Mouse (Mus musculus): ENCODE data around the gene Polr2e. TPM values are rescaled to one million over a fixed set of nuclear protein-coding genes. Genes with fewer than 3 reads are reported as not detected.

The Polr2e gene
- total RNA-seq, 2 experiments from 2014 or later = 68.6 to 73.5 TPM

DNA sequence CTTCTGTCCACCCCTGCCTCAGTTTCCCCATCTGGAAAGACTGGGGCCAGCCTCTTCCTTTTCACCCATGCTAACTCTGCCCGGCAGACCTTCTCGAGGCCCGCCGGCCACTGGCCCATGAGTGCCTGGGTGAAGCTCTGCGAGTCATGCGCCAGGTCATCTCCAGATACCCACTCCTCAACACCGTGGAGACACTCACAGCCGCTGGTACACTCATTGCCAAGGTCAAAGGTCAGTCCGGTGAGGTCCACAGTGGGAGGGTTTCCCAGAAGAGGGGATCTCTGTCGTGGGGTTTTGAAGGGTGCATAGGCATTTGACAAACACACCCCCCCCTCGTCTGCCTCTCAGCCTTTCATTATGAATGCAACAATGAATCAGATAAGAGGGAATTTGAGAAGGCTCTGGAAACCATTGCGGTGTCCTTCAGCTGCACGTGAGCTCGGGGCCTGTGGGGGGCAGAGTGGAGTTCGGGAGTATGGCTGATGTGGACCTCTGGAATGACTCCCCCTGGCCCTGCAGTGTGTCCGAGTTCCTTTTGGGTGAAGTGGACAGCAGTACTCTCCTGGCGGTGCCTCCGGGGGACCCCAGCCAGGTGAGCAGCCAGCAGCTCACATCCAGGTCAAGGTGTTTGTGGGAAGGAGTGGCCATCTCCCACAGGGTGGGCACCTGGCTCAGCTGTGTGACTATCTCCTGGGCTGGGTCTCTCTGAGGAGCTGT, 18.8 kb downstream of the Polr2e start:
- DNase-seq = no peak
- intact Hi-C loops (cut with DNase I) = no loop called here

GRCm38 (mm10) chr10:80020191-80020590, 19.4 kb downstream of the Polr2e start:
- intact Hi-C loops (cut with DNase I) = no loop called here
- DNase-seq = no peak

- DNase-seq = peak in 1 of 2 experiments; percentile 39
- intact Hi-C loops (cut with DNase I) = no loop called here
Observed at GRCm38 (mm10) chr10:80019471-80020131, 20.0 kb downstream of the Polr2e start.

DNA sequence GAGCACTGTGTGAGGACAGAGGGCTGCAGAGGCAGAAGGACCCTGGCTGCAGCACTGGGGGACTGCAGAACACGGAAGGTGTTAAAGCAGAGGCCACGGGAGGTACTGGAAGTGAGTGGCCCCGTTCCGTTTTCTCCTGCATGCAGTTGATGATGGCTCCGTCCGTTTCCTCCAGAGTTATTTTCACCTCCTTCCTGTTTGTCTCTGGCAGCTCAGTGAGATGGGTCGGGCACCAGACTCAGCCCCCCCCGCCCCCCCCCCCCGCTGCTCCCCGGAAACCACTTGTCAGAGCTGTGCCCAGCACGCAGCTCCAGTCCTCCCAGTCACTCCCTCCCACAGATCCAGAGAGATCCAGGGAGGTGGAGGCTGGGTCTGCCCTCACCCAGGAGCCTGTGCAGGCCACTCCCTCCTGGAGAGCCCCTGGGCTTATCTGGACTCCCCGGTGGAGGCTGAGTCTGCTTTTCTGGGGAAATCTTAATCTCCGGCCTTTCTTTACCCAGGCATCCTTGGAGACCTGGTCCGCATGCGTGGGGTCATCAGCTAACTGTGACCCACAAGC, 20.8 kb downstream of the Polr2e start:
- DNase-seq = peak in 1 of 2 experiments; percentile 51
- intact Hi-C loops (cut with DNase I) = no loop called here

- DNase-seq = no peak
- intact Hi-C loops (cut with DNase I) = no loop called here
Observed at GRCm38 (mm10) chr10:80017771-80018170, 21.8 kb downstream of the Polr2e start.

DNA sequence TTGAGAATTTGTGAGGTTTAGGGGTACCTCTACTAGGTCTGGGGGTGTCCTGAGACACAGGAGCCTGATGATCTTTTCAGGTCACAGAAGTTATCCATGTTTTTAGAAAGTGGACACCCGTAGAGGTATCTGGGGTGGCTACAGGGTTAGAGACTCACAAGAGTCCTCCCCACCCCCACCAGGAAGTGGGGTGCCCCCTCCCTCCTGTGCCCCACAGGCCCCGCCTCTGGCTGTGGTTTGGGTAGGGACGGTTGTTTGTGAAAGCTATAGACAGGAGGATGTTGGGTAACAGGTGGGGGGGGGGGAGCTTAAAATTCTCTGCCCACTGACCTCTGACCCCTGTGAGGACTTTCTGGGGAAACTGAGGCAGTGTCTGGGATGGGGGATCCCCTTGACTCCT, 22.2 kb downstream of the Polr2e start:
- intact Hi-C loops (cut with DNase I) = no loop called here
- peak; percentile 44 to 52 for DNase-seq

GRCm38 (mm10) chr10:80016931-80017330, 22.7 kb downstream of the Polr2e start:
- no peak for DNase-seq
- intact Hi-C loops (cut with DNase I) = no loop called here

DNA sequence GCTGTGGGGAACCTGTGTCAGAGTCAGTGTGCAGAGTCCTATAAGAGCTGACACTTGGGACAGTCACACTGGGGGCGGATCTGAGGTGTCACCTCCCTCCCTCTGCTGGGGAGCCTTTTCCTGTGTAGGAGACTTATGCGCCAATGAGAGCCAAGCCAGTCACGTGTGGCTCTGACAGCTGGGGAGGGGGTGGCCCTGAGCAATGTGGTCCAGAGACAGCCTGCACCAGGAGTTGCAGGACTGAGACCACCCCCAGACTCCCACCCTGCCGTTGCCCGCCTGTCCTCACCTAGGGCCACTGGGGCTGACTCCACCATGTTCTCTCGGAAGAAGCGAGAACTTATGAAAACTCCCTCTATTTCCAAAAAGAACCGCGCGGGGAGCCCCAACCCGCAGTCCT, 23.1 kb downstream of the Polr2e start, which contains the start of gene Arhgap45:
Gene Arhgap45, plus strand, starts transcription at position 143 of the 400 bp plus-strand sequence.
- intact Hi-C loops (cut with DNase I) = no loop called here
- DNase-seq = peak in 1 of 2 experiments; percentile 37

- intact Hi-C loops (cut with DNase I) = no loop called here
- DNase-seq = no peak
Observed at GRCm38 (mm10) chr10:80015583-80015982, 24.0 kb downstream of the Polr2e start.

DNA sequence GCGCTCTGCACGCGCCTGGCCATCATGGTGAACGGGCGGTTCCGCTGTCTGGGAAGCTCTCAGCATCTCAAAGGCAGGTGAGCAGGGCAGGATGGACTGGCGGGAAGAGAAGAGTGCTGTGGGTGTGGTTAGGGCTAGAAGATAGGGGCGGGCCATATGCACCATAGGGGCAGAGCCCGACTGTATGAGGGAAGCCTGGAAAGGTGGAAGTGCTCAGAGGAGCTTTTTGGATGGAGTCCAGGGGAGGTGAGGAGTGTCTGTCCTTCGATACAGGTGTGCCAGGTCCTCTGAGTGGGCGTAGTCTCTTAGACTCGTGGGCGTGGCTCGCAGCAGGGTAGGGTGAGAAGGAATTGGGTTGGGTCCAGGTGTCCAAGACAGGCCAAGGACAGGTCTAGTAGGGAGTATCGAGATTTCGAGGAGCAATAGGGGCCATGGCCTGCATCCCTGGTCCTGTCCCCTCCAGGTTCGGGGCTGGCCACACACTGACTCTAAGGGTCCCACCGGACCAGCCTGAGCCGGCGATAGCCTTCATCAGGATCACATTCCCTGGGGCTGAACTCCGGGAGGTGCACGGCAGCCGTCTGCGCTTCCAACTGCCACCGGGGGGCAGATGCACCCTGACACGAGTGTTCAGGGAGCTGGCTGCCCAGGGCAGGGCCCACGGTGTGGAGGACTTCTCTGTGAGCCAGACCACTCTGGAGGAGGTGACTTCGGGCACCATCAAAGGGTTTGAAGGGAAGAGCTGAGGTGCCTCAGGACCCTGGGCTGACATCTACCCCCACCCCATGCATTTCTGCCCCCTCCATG, 24.9 kb downstream of the Polr2e start:
- no peak for DNase-seq
- intact Hi-C loops (cut with DNase I) = no loop called here

DNA sequence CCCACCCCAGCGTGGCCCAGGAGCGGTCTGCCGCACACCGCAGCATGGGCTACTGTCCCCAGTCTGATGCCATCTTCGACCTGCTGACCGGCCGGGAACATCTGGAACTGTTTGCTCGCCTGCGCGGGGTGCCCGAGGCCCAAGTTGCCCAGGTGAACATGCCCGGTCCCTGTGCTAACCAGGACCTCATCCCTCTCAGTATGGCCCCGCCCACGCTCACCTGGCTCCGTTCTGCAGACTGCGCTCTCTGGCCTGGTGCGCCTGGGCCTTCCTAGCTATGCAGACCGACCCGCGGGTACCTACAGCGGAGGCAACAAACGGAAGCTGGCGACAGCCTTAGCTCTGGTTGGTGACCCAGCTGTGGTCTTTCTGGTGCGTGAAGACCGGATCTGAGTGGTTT, 26.0 kb downstream of the Polr2e start:
- intact Hi-C loops (cut with DNase I) = no loop called here
- DNase-seq = no peak

DNA sequence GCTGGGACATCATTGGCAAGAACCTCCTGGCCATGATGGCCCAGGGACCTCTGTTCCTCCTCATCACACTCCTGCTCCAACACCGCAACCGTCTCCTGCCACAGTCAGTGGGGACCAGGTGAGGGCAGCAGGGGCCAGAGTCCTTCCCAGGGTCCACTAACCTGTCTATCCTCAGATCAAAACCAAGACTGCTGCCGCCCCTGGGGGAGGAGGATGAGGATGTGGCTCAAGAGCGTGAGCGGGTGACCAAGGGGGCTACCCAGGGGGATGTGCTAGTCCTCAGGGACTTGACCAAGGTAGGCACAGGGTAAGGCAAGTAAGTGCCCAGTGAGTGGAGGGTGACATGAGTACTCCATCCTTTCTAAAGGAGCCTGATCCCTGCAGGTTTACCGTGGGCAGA, 27.9 kb downstream of the Polr2e start:
- no peak for DNase-seq
- intact Hi-C loops (cut with DNase I) = no loop called here

- DNase-seq = no peak
- intact Hi-C loops (cut with DNase I) = no loop called here
Observed at GRCm38 (mm10) chr10:80004233-80004705, 35.3 kb downstream of the Polr2e start.

- DNase-seq = no peak
- intact Hi-C loops (cut with DNase I) = no loop called here
Observed at GRCm38 (mm10) chr10:80003374-80004232, 36.0 kb downstream of the Polr2e start.

GRCm38 (mm10) chr10:80002829-80003228, 36.8 kb downstream of the Polr2e start:
- DNase-seq = no peak
- intact Hi-C loops (cut with DNase I) = no loop called here

DNA sequence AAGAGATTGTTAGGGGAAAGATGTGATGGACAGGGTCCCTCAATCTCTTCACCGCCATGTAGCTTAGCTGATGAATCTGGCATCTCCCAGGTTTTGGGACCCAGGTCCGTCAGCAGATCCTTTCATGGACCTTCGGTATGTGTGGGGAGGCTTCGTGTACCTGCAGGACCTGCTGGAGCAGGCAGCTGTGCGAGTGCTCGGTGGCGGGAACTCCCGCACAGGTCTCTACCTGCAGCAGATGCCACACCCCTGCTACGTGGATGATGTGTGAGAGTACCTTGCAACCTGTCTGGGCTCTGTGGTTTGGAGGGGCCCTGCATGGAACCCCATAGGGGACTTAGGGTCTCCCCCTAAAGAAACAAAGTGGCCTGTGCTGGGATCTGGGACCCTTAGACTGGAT, 37.6 kb downstream of the Polr2e start:
- DNase-seq = no peak
- intact Hi-C loops (cut with DNase I) = no loop called here

DNA sequence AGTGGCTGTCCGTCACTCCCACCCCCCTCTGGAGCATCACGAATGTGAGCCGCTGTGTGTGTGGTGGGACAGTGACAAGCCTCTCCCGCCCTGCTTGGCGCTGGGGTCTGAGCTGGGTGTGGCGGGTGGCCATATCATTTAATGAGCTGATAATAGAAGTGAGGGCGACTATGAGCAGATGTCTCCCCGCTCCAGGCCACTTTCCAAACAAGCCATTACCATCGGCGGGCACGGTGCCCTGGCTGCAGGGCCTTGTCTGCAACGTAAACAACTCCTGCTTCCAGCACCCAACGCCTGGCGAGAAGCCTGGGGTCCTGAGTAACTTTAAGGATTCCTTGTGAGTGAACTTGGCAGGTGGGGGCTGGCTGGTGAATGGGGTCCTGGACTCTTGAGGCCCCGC, 41.8 kb downstream of the Polr2e start:
- peak; percentile 55 to 60 for DNase-seq
- intact Hi-C loops (cut with DNase I) = no loop called here

DNA sequence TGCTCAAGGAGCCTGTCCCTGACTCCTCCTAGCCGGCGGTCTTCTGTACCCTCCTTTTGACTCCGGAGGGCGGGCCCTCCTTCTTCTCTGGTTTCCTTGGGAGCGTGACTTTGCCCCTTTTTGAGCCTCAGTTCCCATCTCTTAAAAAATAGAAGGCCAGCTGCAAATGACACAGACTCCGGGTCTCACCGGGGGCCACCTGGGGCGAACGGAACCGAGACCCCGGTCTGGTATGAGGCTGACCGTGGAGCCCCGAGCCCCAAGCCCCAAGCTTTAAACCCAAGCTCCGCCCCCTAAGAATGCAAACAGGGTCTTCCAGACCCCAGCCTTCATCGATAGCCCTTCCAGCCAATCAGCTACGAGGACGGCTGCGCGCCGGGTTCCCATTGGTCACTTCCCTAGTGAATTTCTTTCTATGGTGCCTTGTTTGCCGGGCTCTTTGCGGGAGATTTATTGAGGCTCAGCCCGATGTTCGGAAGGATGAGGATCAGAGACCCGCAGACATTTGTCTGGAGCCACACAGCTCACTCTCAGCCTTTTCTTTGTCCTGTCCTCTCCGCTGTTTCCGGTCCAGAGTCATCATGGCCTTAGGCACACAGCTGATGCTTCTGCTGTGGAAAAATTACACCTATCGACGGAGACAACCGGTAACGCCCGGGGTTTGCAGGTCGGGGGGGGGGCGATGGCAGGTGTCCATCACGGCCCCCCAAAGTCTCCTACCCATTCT, 42.4 kb downstream of the Polr2e start:
- intact Hi-C loops (cut with DNase I) = no loop called here
- peak; percentile 62 to 70 for DNase-seq

All from heart, postnatal 14 days (tissue).